Mouse (Mus musculus) heart, adult 2 months (tissue): ENCODE results near the gene Anapc5.

Source experiments
- CTCF ChIP-seq: fragments of 200-600 bp; IDR thresholded peaks from 2 replicates; pipeline ENCODE4 v1.8.1; 2022; ENCODE audit warnings: antibody characterized with exemption, mild to moderate bottlenecking, moderate library complexity
- EP300 ChIP-seq: fragments of 200-500 bp; IDR thresholded peaks from 2 replicates; pipeline ENCODE4 v1.6.1; 2011; ENCODE audit warnings: low read depth, low read length, control low read depth; ENCODE audit not compliant: insufficient read depth
- POLR2A ChIP-seq: fragments of 200-500 bp; IDR thresholded peaks from 2 replicates; pipeline ENCODE4 v1.6.1; 2011; ENCODE audit warnings: mild to moderate bottlenecking, low read depth, low read length, control low read depth; ENCODE audit not compliant: insufficient read depth

- TF ChIP-seq POLR2A (no peak), CTCF (peak; percentile 61), EP300 (no peak)
Observed at GRCm38 (mm10) chr5:122805503-122805902, 15.6 kb downstream of the Anapc5 start.
